ENCODE assay signal across 21 mouse cellular contexts in the genomic region with DNA sequence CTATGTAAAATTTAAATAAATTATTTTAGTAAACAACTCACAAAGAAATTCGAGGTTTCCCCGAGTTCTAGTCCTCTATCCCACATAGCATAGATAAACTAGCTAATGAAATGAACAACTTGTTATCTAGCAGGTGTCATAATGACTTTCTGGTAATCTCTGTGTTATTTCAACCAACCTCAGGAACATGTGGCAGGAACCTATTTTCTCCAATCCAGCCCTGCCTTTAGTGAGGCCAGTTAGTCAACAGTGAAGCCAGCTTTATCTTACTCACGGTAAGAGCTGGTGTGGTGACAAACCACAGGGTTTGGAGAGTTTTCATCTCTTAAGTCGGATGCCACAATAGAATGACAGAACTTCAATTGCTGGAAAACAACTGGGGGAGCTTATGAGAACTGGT.
A peak's percentile ranks its signal among the peaks of the same experiment; 100 is the strongest.
DNase-seq lines count a peak whose midpoint lies in the region; ATAC-seq and TF ChIP-seq lines count a peak whose summit lies in the region.
"Had no signal": no experiment of that assay in that cellular context is flagged by ENCODE, and none has a peak within 500 bp of the region (broad histone marks: within the 10 kb centered on the region; RNA-seq: fewer than 3 reads in every experiment).

No protein-coding gene starts in this region.

- H3K4me3 ChIP-seq in liver, embryonic 11.5 days (ENCODE audit: low read depth, low read length): no peak overlapping the region
- H3K4me3 ChIP-seq in liver, postnatal 0 days (ENCODE audit: low read depth, low read length): no peak overlapping the region
- no peak overlapping the region for H3K4me3 ChIP-seq in liver, embryonic 15.5 days (replicated peaks)
- H3K4me3 ChIP-seq: embryonic facial prominence, embryonic 10.5 days; forebrain, embryonic 13.5 days; heart, adult 2 months; heart, embryonic 15.5 days; hindbrain, embryonic 10.5 days had no signal

- H3K27me3 ChIP-seq in liver, embryonic 11.5 days (replicated peaks; ENCODE audit: control insufficient read depth, insufficient read depth, low read length): no peaks in the 10 kb centered on the region
- H3K27me3 ChIP-seq in liver, postnatal 0 days (ENCODE audit: insufficient read depth, low read length): no peaks in the 10 kb centered on the region
- H3K27me3 ChIP-seq in liver, embryonic 15.5 days: no peaks in the 10 kb centered on the region
- H3K27me3 ChIP-seq: CH12.LX; heart, embryonic 15.5 days had no signal

- WGBS in liver, embryonic 11.5 days: 34% methylated on average over 4 of the region's 4 CpGs
- WGBS in liver, postnatal 0 days (ENCODE audit: insufficient replicate concordance): 42% methylated on average over 4 of the region's 4 CpGs
- 14% methylated on average over 4 of the region's 4 CpGs for WGBS in liver, embryonic 15.5 days (ENCODE audit: insufficient replicate concordance)

- no peak overlapping the region for H3K4me2 ChIP-seq in liver, embryonic 11.5 days
- H3K4me2 ChIP-seq in liver, postnatal 0 days (ENCODE audit: low read depth, low read length): no peak overlapping the region
- H3K4me2 ChIP-seq in liver, embryonic 15.5 days: no peak overlapping the region
- H3K4me2 ChIP-seq: forebrain, embryonic 13.5 days; heart, embryonic 11.5 days; heart, embryonic 15.5 days; hindbrain, embryonic 14.5 days had no signal

- no peaks in the 10 kb centered on the region; the same call in 1 of the 2 replicates for H3K4me1 ChIP-seq in liver, embryonic 11.5 days (replicated peaks; ENCODE audit: control insufficient read depth, insufficient read depth, low read length)
- peaks cover 10% of the 10 kb centered on the region for H3K4me1 ChIP-seq in liver, postnatal 0 days (ENCODE audit: insufficient read depth)
- peaks cover 22% of the 10 kb centered on the region for H3K4me1 ChIP-seq in liver, embryonic 15.5 days (replicated peaks)
- H3K4me1 ChIP-seq: embryonic facial prominence, embryonic 10.5 days; hindbrain, embryonic 10.5 days had no signal

- TF ChIP-seq EP300 in liver, postnatal 0 days (IDR thresholded peaks at IDR 0.05; ENCODE audit: low read depth): no peak

- H3K27ac ChIP-seq in liver, embryonic 11.5 days (ENCODE audit: low read depth, low read length): no peak overlapping the region
- H3K27ac ChIP-seq in liver, postnatal 0 days (ENCODE audit: low read depth): no peak overlapping the region
- no peak overlapping the region for H3K27ac ChIP-seq in liver, embryonic 15.5 days (replicated peaks)
- H3K27ac ChIP-seq: embryonic facial prominence, embryonic 10.5 days; forebrain, embryonic 13.5 days; heart, adult 2 months; heart, embryonic 15.5 days; hindbrain, embryonic 10.5 days; hindbrain, embryonic 14.5 days had no signal

- ATAC-seq in liver, embryonic 11.5 days (replicated peaks; ENCODE audit: low FRiP score): peak; percentile 66; the same call in 1 of the 2 replicates
- ATAC-seq in liver, postnatal 0 days: no peak
- peak; percentile 25; the same call in 1 of the 2 replicates for ATAC-seq in liver, embryonic 15.5 days (ENCODE audit: insufficient read depth)
- ATAC-seq: forebrain, embryonic 13.5 days had no signal

- no peaks in the 10 kb centered on the region for H3K36me3 ChIP-seq in liver, embryonic 11.5 days (ENCODE audit: control insufficient read depth, insufficient read depth, low read length)
- no peaks in the 10 kb centered on the region for H3K36me3 ChIP-seq in liver, postnatal 0 days (replicated peaks; ENCODE audit: insufficient read depth, low read length)
- H3K36me3 ChIP-seq in liver, embryonic 15.5 days (replicated peaks): no peaks in the 10 kb centered on the region
- H3K36me3 ChIP-seq: embryonic facial prominence, embryonic 10.5 days; heart, embryonic 15.5 days; hindbrain, embryonic 10.5 days had no signal

- TF ChIP-seq CTCF in liver, postnatal 0 days (IDR thresholded peaks at IDR 0.05; ENCODE audit: low read depth): no peak

- no peak for DNase-seq in liver, embryonic 11.5 days (ENCODE audit: low spot score)
- no peak for DNase-seq in liver, postnatal 0 days
- DNase-seq in c-Kit-positive CD71-positive TER-119-negative erythroid progenitor cells, embryonic 14.5 days (ENCODE audit: low read depth): peak; percentile 27
- peak; percentile 9 for DNase-seq in naive thymus-derived CD4-positive, alpha-beta T cell, adult 2 months (ENCODE audit: low read depth)
- no peak for DNase-seq in cerebellum, postnatal 14 days
- no peak for DNase-seq in ovary, postnatal 14 days (ENCODE audit: low spot score)
- no peak for DNase-seq in right cerebral cortex, adult 2 months (ENCODE audit: low spot score in 2 of 2)
- DNase-seq: adrenal gland, postnatal 14 days; cerebellum, adult 8-10 months; cerebellum, postnatal 36 days; forebrain, postnatal 0 days; gastrocnemius, postnatal 14 days; heart, adult 2 months had no signal

- H3K9me3 ChIP-seq in liver, embryonic 11.5 days (ENCODE audit: control insufficient read depth, low read length): no peaks in the 10 kb centered on the region
- no peaks in the 10 kb centered on the region for H3K9me3 ChIP-seq in liver, postnatal 0 days (ENCODE audit: low read length)
- H3K9me3 ChIP-seq in liver, embryonic 15.5 days (replicated peaks): no peaks in the 10 kb centered on the region
- H3K9me3 ChIP-seq: embryonic facial prominence, embryonic 10.5 days; forebrain, embryonic 13.5 days; heart, embryonic 15.5 days; hindbrain, embryonic 10.5 days had no signal

- H3K9ac ChIP-seq in liver, embryonic 11.5 days (ENCODE audit: low read depth, low read length): no peak overlapping the region
- no peak overlapping the region for H3K9ac ChIP-seq in liver, postnatal 0 days (replicated peaks)
- H3K9ac ChIP-seq in liver, embryonic 15.5 days: no peak overlapping the region
- H3K9ac ChIP-seq: forebrain, embryonic 13.5 days; forebrain, postnatal 0 days; heart, embryonic 15.5 days; hindbrain, embryonic 14.5 days had no signal

Comparison
In these comparisons a context has a peak if more than half of its experiments do, and no peak if none do; other contexts are left out.
1. DNase-seq: peak in c-Kit-positive CD71-positive TER-119-negative erythroid progenitor cells, embryonic 14.5 days (single experiment) and naive thymus-derived CD4-positive, alpha-beta T cell, adult 2 months (single experiment); none in liver, embryonic 11.5 days (single experiment), liver, postnatal 0 days (single experiment), cerebellum, postnatal 14 days (0 of 2), ovary, postnatal 14 days (single experiment) and right cerebral cortex, adult 2 months (0 of 2).